Mouse (Mus musculus) spleen, adult 2 months (tissue): ENCODE measurements around the gene Unc5c. TPM values are rescaled to one million over a fixed set of nuclear protein-coding genes. Genes with fewer than 3 reads are reported as not detected.

Experiments used
- DNase-seq, 2 experiments: peaks; one replicate each; pipeline versions ENCODE4 v3.0.0 to v3.0.0-alpha.2; 2012 to 2021; ENCODE audit warnings: low spot score in 2 of 2, low read depth in 1 of 2
- H3K27ac ChIP-seq: fragments of 200-500 bp; 2 replicates; pipeline ENCODE4 v1.5.1; 2012; ENCODE audit warnings: low read length, inconsistent platforms; ENCODE audit not compliant: insufficient read depth
- H3K27me3 ChIP-seq: fragments of 200-500 bp; 2 replicates; pipeline ENCODE4 v1.6.1; 2012; ENCODE audit warnings: mild to moderate bottlenecking, moderate library complexity, low read length, inconsistent platforms; ENCODE audit not compliant: control insufficient read depth, insufficient read depth
- H3K36me3 ChIP-seq: fragments of 200-500 bp; 2 replicates; pipeline ENCODE4 v1.6.1; 2012; ENCODE audit warnings: mild to moderate bottlenecking, low read length, inconsistent platforms; ENCODE audit not compliant: control insufficient read depth, insufficient read depth
- H3K4me1 ChIP-seq: fragments of 200-500 bp; 2 replicates; pipeline ENCODE4 v1.6.1; 2011; ENCODE audit warnings: inconsistent platforms; ENCODE audit not compliant: control insufficient read depth, insufficient read depth, insufficient read length
- H3K4me3 ChIP-seq: fragments of 200-500 bp; 2 replicates; pipeline ENCODE4 v1.5.1; 2011; ENCODE audit warnings: mild to moderate bottlenecking, inconsistent platforms; ENCODE audit not compliant: insufficient read depth, insufficient read length; ENCODE audit errors: extremely low read depth
- CTCF ChIP-seq: fragments of 200-500 bp; IDR thresholded peaks from 2 replicates; pipeline ENCODE4 v1.5.1; 2011; ENCODE audit warnings: mild to moderate bottlenecking, inconsistent platforms; ENCODE audit not compliant: insufficient read depth, insufficient read length, insufficient replicate concordance; ENCODE audit errors: extremely low read depth
- POLR2A ChIP-seq: fragments of 200-500 bp; IDR thresholded peaks from 2 replicates; pipeline ENCODE4 v1.6.1; 2011; ENCODE audit warnings: low read depth, low read length, inconsistent platforms
- WGBS: fragments of 180-500 bp; shearing (Covaris S2); methylation state at CpG from one replicate; pipeline ENCODE4 v1.1.7; 2018; 5-methylcytosine and 5-hydroxymethylcytosine counted together
- polyA plus RNA-seq: library from polyadenylated mRNA; depleted of rRNA; stranded (reverse); fragments of >200 nt; gene quantifications from 2 replicates; pipeline ENCODE4 v1.2.3, GENCODE M21; 2012

Gene Unc5c
- polyA plus RNA-seq, 1 experiment, result 0.34 TPM

DNA sequence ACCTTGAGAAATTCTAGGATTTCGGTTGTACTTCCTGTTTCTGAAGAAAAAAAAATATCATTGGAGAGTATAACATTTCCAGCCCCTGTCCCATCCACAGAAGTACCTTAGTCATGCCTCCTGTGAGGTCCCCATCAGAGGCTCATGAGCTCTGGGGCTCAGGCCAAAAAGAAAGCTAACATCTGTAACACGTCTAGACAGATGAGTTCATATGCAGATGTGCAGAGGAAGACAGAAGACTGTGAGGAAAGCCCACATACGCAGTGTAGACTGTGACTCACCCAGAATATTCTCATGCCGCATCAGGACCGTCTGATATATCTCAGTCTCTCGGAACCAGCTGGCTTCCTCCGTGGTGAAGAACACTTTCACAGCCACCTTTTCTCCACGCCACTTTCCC, 392.1 kb downstream of the Unc5c start:
- no peak overlapping the region for H3K27ac ChIP-seq
- H3K36me3 ChIP-seq, result no peaks in the 10 kb centered on the region
- DNase-seq, result no peak
- 88% methylated on average over 8 of the region's 8 CpGs for WGBS
- H3K4me1 ChIP-seq, result no peaks in the 10 kb centered on the region
- TF ChIP-seq CTCF, result no peak
- TF ChIP-seq POLR2A, result no peak
- no peaks in the 10 kb centered on the region for H3K27me3 ChIP-seq
- H3K4me3 ChIP-seq, result no peak overlapping the region

DNA sequence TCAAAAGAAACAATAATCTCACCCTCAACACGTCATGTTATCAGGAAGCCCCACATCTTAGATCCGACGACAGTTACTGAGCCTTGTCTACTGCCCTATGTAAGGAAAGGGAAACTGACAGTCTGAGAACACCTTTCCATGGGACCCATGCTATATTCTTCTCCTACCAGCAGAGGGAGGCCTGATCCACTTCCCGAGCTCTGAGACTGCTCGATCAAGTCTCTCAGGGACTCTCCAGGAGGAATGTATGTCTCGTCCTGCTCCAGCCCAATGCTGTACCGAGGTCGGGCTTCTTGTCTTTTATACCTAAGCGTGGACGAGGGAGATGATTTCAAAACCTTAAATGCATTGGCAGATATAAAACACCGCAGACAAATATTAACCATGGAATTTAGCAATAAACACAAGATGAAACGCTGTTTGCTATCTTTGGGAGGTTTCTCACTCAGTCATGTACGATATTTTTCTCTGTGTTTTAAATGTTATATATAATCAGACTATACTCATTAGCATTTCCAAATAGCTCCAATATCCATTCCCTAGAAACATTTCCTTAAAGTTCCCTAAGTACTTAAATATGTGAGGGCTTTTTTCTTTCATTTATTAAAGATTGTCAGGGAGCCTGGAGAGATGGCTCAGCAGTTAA, 397.9 kb downstream of the Unc5c start:
- no peaks in the 10 kb centered on the region for H3K4me1 ChIP-seq
- no peaks in the 10 kb centered on the region for H3K36me3 ChIP-seq
- H3K27me3 ChIP-seq, result no peaks in the 10 kb centered on the region
- 21% methylated on average over 13 of the region's 13 CpGs for whole genome bisulfite sequencing
- H3K27ac ChIP-seq, result no peak overlapping the region
- DNase-seq, result no peak
- TF ChIP-seq CTCF (no peak), POLR2A (no peak)
- H3K4me3 ChIP-seq, result no peak overlapping the region

DNA sequence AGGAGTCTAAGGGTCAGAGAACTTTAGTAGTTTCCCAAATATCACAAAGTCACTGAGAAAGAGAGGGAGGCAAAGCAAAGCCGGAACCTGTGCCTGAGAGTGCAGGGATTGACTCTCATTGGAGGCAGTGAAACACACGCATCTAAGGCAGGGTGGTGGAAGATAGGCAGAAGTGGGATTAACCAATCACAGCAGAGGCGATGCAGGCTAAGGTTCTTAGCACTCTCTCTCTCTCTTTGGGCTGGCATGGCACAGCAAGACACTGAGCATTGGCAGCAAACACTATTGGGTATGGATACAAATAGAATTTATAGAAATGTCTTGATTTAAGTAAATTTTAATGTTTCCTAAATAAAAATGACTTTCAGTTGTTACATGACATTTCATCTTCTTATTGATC, 406.8 kb downstream of the Unc5c start:
- Histone ChIP-seq H3K27ac (no peak overlapping the region), H3K4me1 (no peaks in the 10 kb centered on the region), H3K36me3 (no peaks in the 10 kb centered on the region), H3K4me3 (no peak overlapping the region), H3K27me3 (no peaks in the 10 kb centered on the region)
- 81% methylated on average over 3 of the region's 3 CpGs for WGBS
- TF ChIP-seq POLR2A (no peak), CTCF (no peak)
- DNase-seq, result no peak

DNA sequence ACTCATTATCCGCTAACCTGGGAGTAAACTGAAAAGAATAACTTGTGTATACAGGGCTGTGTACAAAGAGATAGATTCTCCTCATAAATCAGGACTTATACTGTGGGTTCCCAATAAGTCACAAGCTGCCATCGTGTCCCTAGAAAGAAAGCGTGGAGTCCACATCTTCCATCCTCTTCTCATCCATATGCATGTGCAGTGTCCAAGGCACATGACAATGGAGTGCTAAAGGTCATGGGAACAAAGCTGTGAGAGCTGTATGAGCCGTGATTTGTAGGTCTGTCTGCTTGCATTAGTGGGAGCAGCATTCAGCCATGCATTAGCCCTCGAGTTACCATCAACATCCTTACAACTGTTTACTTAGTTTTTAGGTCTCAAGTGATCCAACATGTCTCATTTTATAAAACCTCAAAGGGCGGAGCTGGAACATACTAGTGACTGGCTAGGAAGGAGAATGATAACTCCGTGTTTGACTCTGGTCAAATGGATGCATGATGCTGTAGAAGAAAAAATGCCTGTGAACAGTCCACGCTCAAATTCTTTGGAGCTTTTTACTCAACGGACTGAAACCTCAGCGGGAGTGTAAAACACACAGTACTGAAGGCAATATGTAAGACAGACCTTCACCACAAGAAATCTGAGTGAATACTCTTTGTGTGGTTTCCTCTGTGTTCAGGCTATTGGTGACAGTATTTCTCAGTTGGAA, 407.5 kb downstream of the Unc5c start:
- Histone ChIP-seq H3K4me1 (no peaks in the 10 kb centered on the region), H3K36me3 (no peaks in the 10 kb centered on the region), H3K4me3 (no peak overlapping the region), H3K27ac (no peak overlapping the region), H3K27me3 (no peaks in the 10 kb centered on the region)
- DNase-seq, result no peak
- 83% methylated on average over 10 of the region's 10 CpGs for whole genome bisulfite sequencing
- TF ChIP-seq POLR2A (no peak), CTCF (no peak)

DNA sequence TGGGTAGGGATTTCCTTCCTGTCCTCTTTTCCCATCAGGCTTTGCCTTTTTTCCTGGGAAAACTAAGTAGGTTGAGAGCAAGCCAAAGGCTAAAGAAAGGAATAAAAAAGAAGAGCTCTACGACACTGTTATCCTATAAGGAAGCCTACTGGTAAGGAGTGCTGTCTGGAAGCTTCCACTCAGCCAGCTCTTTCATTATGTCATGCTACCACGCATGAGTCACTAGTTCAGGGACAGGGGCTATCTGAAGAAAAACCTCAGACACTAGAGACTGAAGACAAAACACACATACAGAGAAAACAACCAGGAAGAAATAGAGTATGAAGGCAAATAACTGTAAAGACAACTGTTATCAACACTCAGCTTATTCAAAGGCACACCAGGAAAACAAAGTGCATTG, 417.5 kb downstream of the Unc5c start:
- no peak for DNase-seq
- WGBS, result 63% methylated on average over 2 of the region's 2 CpGs
- Histone ChIP-seq H3K4me3 (no peak overlapping the region), H3K27ac (no peak overlapping the region), H3K27me3 (no peaks in the 10 kb centered on the region), H3K36me3 (no peaks in the 10 kb centered on the region), H3K4me1 (no peaks in the 10 kb centered on the region)
- TF ChIP-seq POLR2A, result no peak
- no peak for TF ChIP-seq CTCF

DNA sequence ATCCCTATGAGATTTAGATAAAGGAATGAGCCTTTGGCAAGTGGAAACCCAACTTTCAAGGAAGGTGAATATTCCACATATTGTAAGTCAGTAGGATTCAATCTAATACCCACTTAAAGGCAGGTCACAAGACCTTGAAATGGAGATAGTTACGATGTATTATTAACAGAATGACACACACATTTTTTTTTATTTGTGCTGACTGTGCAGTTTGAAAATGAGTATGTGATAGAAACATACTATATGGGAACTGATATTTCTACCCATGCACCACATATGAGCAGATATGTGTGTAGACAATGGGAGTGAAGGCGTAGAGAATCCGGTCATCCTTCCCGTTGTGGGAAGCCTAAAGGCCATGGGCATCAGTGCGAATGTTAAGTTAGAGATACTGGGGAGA, 419.2 kb downstream of the Unc5c start:
- Histone ChIP-seq H3K36me3 (no peaks in the 10 kb centered on the region), H3K4me1 (no peaks in the 10 kb centered on the region), H3K27me3 (no peaks in the 10 kb centered on the region), H3K4me3 (no peak overlapping the region), H3K27ac (no peak overlapping the region)
- no peak for DNase-seq
- WGBS, result 91% methylated on average over 5 of the region's 5 CpGs
- TF ChIP-seq CTCF, result no peak
- TF ChIP-seq POLR2A, result no peak
